Mouse (Mus musculus): Measurements from ENCODE around the gene Celf1. TPM values are rescaled to one million over a fixed set of nuclear protein-coding genes. Genes with fewer than 3 reads are reported as not detected.

The Celf1 gene
- 60.4 TPM for polyA plus RNA-seq (2017; shearing (Covaris generic))

DNA sequence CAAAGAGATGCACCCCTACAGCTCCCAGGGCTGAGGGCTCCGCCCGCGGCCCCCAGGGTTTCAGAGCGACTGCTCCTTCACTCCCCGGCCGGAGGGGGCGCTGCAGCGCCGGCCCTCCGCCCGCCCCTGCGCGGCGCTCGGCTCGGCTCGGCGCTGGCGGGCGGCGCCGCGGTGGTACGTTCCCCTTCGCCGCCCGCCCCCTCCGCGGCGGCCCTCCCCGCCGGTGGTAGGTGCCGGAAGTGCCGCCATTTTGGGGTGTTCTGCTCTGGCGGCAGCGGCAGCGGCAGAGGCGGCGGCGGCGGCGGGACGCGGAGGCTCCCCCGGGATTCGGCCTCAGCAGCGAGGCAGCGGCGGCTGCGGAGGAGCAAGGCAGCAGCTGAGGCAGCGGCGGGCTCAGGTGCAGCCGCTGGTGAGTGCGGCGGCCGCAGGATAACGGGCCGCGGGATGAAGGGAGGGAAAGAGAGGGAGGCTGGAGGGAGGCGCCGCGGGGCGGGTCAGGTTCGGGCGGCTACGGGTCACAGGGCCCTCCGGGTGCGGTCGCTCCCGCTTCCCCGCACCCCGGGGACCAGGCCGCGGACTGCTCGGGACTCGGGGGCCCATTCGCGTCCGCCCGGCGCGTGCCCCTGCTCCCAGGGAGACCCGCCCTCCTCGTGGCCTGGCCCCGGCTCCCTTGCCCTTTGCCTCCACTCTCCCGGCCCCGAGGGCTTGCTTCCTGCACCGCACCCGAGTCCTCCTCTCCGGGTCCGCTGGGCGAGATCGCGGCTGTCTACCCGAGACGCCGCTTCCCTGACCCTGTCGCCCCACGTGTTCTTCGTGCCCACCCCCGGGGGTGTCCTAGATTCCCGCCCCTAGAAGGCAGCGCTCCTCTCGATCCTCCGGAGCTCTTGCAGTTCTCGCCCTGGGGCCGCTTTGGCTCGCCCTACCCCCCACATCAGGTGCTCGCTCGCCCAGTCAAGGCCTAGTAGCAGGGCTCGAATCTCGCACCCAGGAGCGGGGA, at the start of gene Celf1:
TSS of gene Celf1 (plus strand) at position 150 of the 997 bp plus-strand sequence.

GRCm38 (mm10) chr2:90904076-90904855, 35.9 kb upstream of the Celf1 start, which contains the start of the genes Kbtbd4 and Ndufs3:
TSS of gene Kbtbd4 (plus strand) at chr2:90904740.
TSS of gene Ndufs3 (minus strand) at chr2:90904827.

GRCm38 (mm10) chr2:91035385-91035784, 95.2 kb downstream of the Celf1 start, which contains the start of gene Rapsn:
TSS of gene Rapsn (plus strand) at chr2:91035620.

DNA sequence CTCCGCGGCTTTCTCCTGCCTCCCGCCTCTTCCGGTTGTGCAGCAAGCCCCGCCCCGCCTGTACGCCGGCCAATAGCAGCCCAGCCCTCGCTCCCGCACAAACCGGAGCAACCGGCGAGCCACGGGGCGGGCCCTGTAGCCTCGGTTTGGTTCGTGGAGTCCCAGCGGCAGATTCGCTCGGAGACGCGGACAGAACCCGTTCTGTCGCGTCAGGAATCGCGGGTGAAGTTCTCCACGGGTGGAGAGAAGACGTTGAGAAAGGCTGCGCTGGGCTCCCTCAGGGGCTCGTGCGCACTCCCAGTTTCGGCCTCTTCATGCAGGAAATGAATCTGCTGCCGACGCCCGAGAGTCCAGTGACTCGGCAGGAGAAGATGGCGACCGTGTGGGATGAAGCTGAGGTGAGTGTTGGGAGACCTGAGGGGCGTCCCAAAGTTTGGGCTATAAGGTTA, 113.8 kb downstream of the Celf1 start, which contains the start of gene Psmc3:
TSS of gene Psmc3 (plus strand) at position 76 of the 449 bp plus-strand sequence.

Other genes with a start within 250 kb of the Celf1 start
- gene Fnbp4, start 195.0 kb upstream of the Celf1 start, polyA plus RNA-seq (2017; shearing (Covaris generic)), result 90.5 TPM
- gene Agbl2, start 157.7 kb upstream of the Celf1 start, polyA plus RNA-seq (2017; shearing (Covaris generic)), result not detected
- gene Mtch2, start 93.2 kb upstream of the Celf1 start, polyA plus RNA-seq (2017; shearing (Covaris generic)), result 151 TPM
- 2.3 TPM for gene C1qtnf4, start 54.5 kb upstream of the Celf1 start, polyA plus RNA-seq (2017; shearing (Covaris generic))
- 55.7 TPM for gene Kbtbd4, start 35.6 kb upstream of the Celf1 start, polyA plus RNA-seq (2017; shearing (Covaris generic))
- 168 TPM for gene Ndufs3, start 35.6 kb upstream of the Celf1 start, polyA plus RNA-seq (2017; shearing (Covaris generic))
- gene Rapsn, start 95.2 kb downstream of the Celf1 start, polyA plus RNA-seq (2017; shearing (Covaris generic)), result 5.3 TPM
- 292 TPM for gene Psmc3, start 113.6 kb downstream of the Celf1 start, polyA plus RNA-seq (2017; shearing (Covaris generic))
- gene Slc39a13, start 130.0 kb downstream of the Celf1 start, polyA plus RNA-seq (2017; shearing (Covaris generic)), result 49.2 TPM
- gene Spi1, start 142.0 kb downstream of the Celf1 start, polyA plus RNA-seq (2017; shearing (Covaris generic)), result 1.3 TPM
- gene Mybpc3, start 177.8 kb downstream of the Celf1 start, polyA plus RNA-seq (2017; shearing (Covaris generic)), result not detected
- gene Madd, start 243.5 kb downstream of the Celf1 start, polyA plus RNA-seq (2017; shearing (Covaris generic)), result 140 TPM

Measured in inflammation-experienced regulatory T-cells, adult 16 weeks (primary cell).